Mouse (Mus musculus): ENCODE measurements around the gene Sell. TPM values are rescaled to one million over a fixed set of nuclear protein-coding genes. Genes with fewer than 3 reads are reported as not detected.
"Not testable (repeated sequence)": the region's sequence is repeated elsewhere in the genome, so short reads cannot be mapped to it uniquely, and the experiment has no call there.

Sell gene
- total RNA-seq (2017): 1,314 and 1,317 TPM in 2 replicates

- ATAC-seq (ENCODE audit: extremely low read depth, insufficient number of reproducible peaks, low FRiP score, poor library complexity, severe bottlenecking): peak; percentile 66
Observed at GRCm38 (mm10) chr1:164061925-164062324, at the start of gene Sell. Gene Sell, plus strand, starts transcription at chr1:164061982.

DNA sequence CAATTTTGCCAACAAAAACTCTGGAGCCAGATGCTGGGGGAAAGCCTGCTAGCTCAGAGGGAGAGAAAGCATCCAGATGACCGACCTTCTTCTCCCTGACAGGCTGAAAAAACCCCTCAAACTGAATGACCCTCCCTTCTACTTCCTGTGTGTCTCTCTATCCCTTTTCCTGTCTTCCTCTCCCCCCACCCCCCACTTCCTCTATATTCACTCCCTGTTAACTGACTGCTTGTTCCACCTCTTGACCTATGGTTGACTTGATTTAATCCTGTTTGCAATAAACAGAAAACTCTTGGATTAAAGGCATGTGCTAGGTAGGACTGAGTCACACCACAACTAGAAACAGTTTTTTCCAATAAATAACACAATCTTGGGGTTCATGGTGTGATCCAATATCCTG lies 47.2 kb upstream of the Sell start:
- ATAC-seq (ENCODE audit: extremely low read depth, insufficient number of reproducible peaks, low FRiP score, poor library complexity, severe bottlenecking): no peak

GRCm38 (mm10) chr1:164018221-164018896 lies 43.4 kb upstream of the Sell start:
- ATAC-seq (ENCODE audit: extremely low read depth, insufficient number of reproducible peaks, low FRiP score, poor library complexity, severe bottlenecking): no peak

DNA sequence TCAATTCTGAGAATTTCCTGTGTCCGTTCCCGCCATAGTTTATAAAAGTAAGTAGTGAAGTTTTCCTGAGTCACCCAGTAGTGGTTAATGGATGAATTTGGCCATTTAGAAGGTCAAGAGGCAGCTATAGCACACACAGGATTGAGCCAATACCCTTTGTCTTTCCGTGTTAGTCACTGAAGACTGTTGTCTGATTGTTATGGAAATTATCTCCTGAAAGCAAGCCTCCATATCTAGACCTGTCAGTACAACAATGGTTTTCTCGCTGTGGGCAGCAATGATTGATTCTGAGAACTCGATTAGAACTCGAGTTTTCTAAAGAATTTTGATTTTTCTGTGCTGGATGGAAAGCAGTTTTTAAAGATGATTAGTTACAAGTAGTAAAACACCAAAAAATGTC lies 42.0 kb upstream of the Sell start:
- no peak for ATAC-seq (ENCODE audit: extremely low read depth, insufficient number of reproducible peaks, low FRiP score, poor library complexity, severe bottlenecking)

- not testable (repeated sequence) for ATAC-seq (ENCODE audit: extremely low read depth, insufficient number of reproducible peaks, low FRiP score, poor library complexity, severe bottlenecking)
Observed at GRCm38 (mm10) chr1:164020746-164021145, 41.0 kb upstream of the Sell start.

DNA sequence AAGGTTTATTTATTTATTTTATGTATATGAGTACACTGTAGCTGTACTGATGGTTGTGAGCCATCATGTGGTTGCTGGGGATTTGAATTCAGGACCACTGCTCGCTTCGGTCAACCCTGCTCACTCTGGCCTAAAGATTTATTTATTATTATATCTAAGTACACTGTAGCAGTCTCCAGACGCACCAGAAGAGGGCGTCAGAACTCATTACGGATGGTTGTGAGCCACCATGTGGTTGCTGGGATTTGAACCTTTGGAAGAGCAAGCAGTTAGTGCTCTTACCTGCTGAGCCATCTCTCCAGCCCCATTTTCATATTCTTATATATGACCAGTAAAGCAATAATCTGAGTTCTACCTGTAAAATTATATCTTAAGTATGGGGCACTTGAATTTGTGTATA lies 39.7 kb upstream of the Sell start:
- not testable (repeated sequence) for ATAC-seq (ENCODE audit: extremely low read depth, insufficient number of reproducible peaks, low FRiP score, poor library complexity, severe bottlenecking)

GRCm38 (mm10) chr1:164025685-164026084 lies 36.1 kb upstream of the Sell start:
- ATAC-seq (ENCODE audit: extremely low read depth, insufficient number of reproducible peaks, low FRiP score, poor library complexity, severe bottlenecking): no peak

GRCm38 (mm10) chr1:164027416-164027815 lies 34.4 kb upstream of the Sell start:
- no peak for ATAC-seq (ENCODE audit: extremely low read depth, insufficient number of reproducible peaks, low FRiP score, poor library complexity, severe bottlenecking)

DNA sequence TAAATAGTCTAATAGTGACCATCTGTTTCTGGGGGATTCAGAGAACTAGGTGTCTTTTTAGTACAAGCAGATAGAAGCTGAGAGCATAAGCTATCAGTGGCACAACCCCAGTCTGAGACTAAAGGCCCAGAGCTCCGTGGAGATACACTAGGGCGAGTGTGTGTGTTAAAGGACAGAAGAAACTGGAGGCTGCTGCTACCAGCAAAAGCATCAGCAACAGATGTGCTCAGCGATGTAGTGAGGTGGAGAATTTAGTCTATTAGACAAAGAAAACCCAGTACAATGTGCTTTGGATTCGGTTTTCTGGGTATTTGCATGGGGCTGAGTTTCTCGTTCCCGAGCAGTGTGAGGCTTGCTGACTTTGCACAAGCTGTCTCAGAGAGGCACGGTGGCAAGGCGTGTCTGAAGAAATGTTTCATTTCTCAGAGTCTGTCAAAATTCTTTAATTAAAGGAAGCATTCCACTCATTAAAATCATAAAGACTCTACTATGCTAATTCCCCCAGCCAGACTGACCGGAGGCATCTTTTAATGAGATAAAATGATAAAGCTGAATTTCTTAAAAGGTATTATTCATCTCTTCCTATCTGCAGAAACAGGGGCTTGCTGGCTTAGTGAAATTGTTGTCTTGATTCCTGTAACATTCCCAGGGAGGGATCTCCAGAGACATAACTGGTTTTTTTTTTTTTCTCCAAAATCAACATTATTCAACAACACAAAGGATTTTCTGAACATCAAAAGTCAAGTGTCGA lies 21.2 kb upstream of the Sell start:
- no peak for ATAC-seq (ENCODE audit: extremely low read depth, insufficient number of reproducible peaks, low FRiP score, poor library complexity, severe bottlenecking)

- no peak for ATAC-seq (ENCODE audit: extremely low read depth, insufficient number of reproducible peaks, low FRiP score, poor library complexity, severe bottlenecking)
Observed at GRCm38 (mm10) chr1:164043549-164043948, 18.2 kb upstream of the Sell start.

DNA sequence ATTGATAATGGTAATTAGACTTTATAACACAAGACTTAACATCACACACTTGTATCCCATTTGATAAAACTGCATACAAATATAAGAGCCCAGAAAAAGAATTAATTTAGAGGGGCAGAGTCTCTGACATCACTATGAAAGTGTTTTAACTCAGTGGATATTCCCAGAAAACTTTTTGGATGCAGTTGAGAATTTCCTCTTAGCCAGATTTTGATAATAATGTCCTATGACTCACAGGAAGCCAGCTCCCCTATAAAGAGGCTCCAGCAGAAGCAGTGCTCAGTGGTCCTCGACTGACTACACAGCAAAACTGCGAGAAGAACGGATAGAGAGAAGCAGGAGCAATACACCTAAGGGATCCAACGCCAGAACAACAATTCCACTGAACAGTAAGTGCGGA lies 13.8 kb upstream of the Sell start, which contains the start of gene Sele:
Sele (plus strand) TSS at position 301 of the 400 bp plus-strand sequence.
- no peak for ATAC-seq (ENCODE audit: extremely low read depth, insufficient number of reproducible peaks, low FRiP score, poor library complexity, severe bottlenecking)

- ATAC-seq (ENCODE audit: extremely low read depth, insufficient number of reproducible peaks, low FRiP score, poor library complexity, severe bottlenecking): 0 out of 2 replicates have a peak, but pooled peaks have one; percentile 38
Observed at GRCm38 (mm10) chr1:164053561-164053960, 8.2 kb upstream of the Sell start.

GRCm38 (mm10) chr1:164054800-164055199 lies 7.0 kb upstream of the Sell start:
- ATAC-seq (ENCODE audit: extremely low read depth, insufficient number of reproducible peaks, low FRiP score, poor library complexity, severe bottlenecking): peak; percentile 53; the same call in 1 of the 2 replicates

- peak; percentile 62 for ATAC-seq (ENCODE audit: extremely low read depth, insufficient number of reproducible peaks, low FRiP score, poor library complexity, severe bottlenecking)
Observed at GRCm38 (mm10) chr1:164060071-164060470, 1.7 kb upstream of the Sell start.

GRCm38 (mm10) chr1:164061278-164061677 lies 504 bp upstream of the Sell start:
- peak; percentile 44; the same call in 1 of the 2 replicates for ATAC-seq (ENCODE audit: extremely low read depth, insufficient number of reproducible peaks, low FRiP score, poor library complexity, severe bottlenecking)

DNA sequence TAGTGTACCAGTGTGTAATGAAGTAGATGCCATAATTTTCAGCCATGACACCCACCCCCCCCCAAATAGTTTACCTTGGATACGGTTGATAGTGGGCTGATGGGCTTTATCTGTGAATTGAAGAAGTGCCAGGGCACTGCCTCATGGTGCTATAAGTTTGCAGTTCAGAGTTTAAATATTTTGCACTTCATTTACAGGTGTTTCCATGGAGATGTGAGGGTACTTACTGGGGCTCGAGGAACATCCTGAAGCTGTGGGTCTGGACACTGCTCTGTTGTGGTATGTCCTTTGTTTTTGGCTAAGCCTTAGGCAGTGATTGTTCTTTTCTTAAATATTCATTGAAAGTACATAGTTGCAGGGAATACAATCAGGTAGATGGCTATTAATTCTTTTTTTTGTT lies 1.1 kb downstream of the Sell start:
- ATAC-seq (ENCODE audit: extremely low read depth, insufficient number of reproducible peaks, low FRiP score, poor library complexity, severe bottlenecking): no peak

- peak; percentile 48; the same call in 1 of the 2 replicates for ATAC-seq (ENCODE audit: extremely low read depth, insufficient number of reproducible peaks, low FRiP score, poor library complexity, severe bottlenecking)
Observed at GRCm38 (mm10) chr1:164063745-164064144, 2.0 kb downstream of the Sell start.

GRCm38 (mm10) chr1:164069261-164069660 lies 7.5 kb downstream of the Sell start:
- ATAC-seq (ENCODE audit: extremely low read depth, insufficient number of reproducible peaks, low FRiP score, poor library complexity, severe bottlenecking): no peak

GRCm38 (mm10) chr1:164070461-164070860 lies 8.7 kb downstream of the Sell start:
- ATAC-seq (ENCODE audit: extremely low read depth, insufficient number of reproducible peaks, low FRiP score, poor library complexity, severe bottlenecking): no peak

GRCm38 (mm10) chr1:164071111-164071510 lies 9.3 kb downstream of the Sell start:
- peak; percentile 40; the same call in 1 of the 2 replicates for ATAC-seq (ENCODE audit: extremely low read depth, insufficient number of reproducible peaks, low FRiP score, poor library complexity, severe bottlenecking)

Measured in neutrophil, adult 5-6 weeks (primary cell).